Mouse (Mus musculus): ENCODE measurements at regions not wholly inside any gene's neighbourhood (a gene's known extent, or its start where the extent isn't known, plus 50 kb on each side); places are given as distances from the start of the nearest gene placed in this dataset.

DNA sequence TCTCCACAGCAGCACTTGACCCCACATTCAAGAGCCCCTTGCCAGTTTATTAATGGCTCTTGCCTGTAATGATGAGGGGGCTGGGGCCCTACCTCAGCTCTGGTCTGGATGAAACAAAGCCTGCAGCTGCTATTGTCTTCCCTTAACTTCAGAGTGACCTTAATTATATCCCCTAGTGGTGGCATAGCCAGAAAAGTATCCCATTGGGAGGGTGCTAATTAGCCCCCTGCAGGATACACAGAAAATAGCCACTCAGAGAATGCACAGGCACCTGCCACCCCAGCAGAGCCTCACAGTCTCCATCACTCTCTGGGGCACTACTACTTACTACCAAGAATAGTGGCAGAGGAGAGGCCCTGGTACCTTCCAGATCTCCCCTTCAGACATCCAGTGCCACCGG is 150.0 kb downstream of the Zfp706 start:
- no peak for DNase-seq (ENCODE audit: low spot score in 2 of 2)

- no peak for DNase-seq (ENCODE audit: low spot score in 2 of 2)
These were observed 151.9 kb downstream of the Zfp706 start for GRCm38 (mm10) chr15:36855550-36856131.

GRCm38 (mm10) chr15:36854900-36855321 is 152.7 kb downstream of the Zfp706 start:
- no peak for DNase-seq (ENCODE audit: low spot score in 2 of 2)

- DNase-seq (ENCODE audit: low spot score in 2 of 2), result no peak
These were observed 155.2 kb downstream of the Zfp706 start for GRCm38 (mm10) chr15:36852229-36852821.

- no peak for DNase-seq (ENCODE audit: low spot score in 2 of 2)
These were observed 159.3 kb downstream of the Zfp706 start for GRCm38 (mm10) chr15:36848238-36848637.

DNA sequence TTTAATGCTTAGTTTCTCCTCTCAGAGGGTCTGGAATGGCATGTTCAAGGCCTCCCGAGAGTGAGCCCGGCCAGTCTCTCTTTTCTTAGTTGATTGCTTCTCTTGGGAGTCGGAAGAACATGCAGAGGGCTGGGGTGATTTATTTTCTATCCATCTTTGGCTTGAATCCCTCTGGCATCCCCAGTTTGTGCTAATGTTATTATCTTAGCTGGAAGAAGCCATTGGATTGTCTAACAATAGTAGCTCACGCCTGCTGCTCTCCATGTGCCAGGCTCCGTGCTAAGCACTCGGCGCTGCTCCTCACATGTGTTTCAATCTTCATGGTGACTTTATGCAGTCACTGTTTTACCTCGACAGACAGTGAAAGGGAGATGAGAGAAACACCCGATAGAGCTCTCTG is 160.8 kb downstream of the Zfp706 start:
- no peak for DNase-seq (ENCODE audit: low spot score in 2 of 2)

Measured in frontal cortex, postnatal 10 days (tissue).